Mouse (Mus musculus): Measurements from ENCODE around the gene Ppfibp2. TPM values are rescaled to one million over a fixed set of nuclear protein-coding genes. Genes with fewer than 3 reads are reported as not detected.
A peak's percentile ranks its signal among the peaks of the same experiment; 100 is the strongest.

Gene Ppfibp2
- polyA plus RNA-seq, 1 experiment from 2014 or later, result 8.7 TPM

GRCm38 (mm10) chr7:107757308-107758151 is 162.5 kb downstream of the Ppfibp2 start, which contains the start of gene Cyb5r2:
TSS of gene Cyb5r2 (minus strand) at chr7:107758032.
- Histone ChIP-seq H3K27ac (peak within 1 kb of the TSS; percentile 75; the same call in 1 of the 2 replicates), H3K9me3 (no peaks in the 10 kb centered on the region), H3K27me3 (ENCODE audit: poor library complexity, severe bottlenecking) (0 out of 2 replicates have a peak, but pooled peaks cover 11% of the 10 kb centered on the region), H3K4me1 (peaks cover 9% of the 10 kb centered on the region), H3K36me3 (replicated peaks) (no peaks in the 10 kb centered on the region), H3K4me3 (peak within 1 kb of the TSS; percentile 48)
- DNase-seq (ENCODE audit: extremely low spot score, low spot score), result peak; percentile 22
- WGBS, result 13% methylated on average over 23 of the region's 23 CpGs

GRCm38 (mm10) chr7:107770812-107771211 is 175.8 kb downstream of the Ppfibp2 start:
- no peaks in the 10 kb centered on the region for H3K27me3 ChIP-seq (ENCODE audit: poor library complexity, severe bottlenecking)
- H3K4me3 ChIP-seq, result no peak overlapping the region
- no peak overlapping the region for H3K27ac ChIP-seq
- peaks cover 7% of the 10 kb centered on the region for H3K4me1 ChIP-seq
- H3K36me3 ChIP-seq (replicated peaks), result no peaks in the 10 kb centered on the region
- H3K9me3 ChIP-seq, result no peaks in the 10 kb centered on the region
- no peak for DNase-seq (ENCODE audit: extremely low spot score, low spot score)
- WGBS, result 75% methylated on average over 6 of the region's 6 CpGs

GRCm38 (mm10) chr7:107778216-107778615 is 183.2 kb downstream of the Ppfibp2 start:
- DNase-seq (ENCODE audit: extremely low spot score, low spot score), result no peak
- no peaks in the 10 kb centered on the region for H3K27me3 ChIP-seq (ENCODE audit: poor library complexity, severe bottlenecking)
- H3K9me3 ChIP-seq, result no peaks in the 10 kb centered on the region
- no peaks in the 10 kb centered on the region for H3K4me1 ChIP-seq
- no peak overlapping the region for H3K4me3 ChIP-seq
- no peak overlapping the region for H3K27ac ChIP-seq
- H3K36me3 ChIP-seq (replicated peaks), result no peaks in the 10 kb centered on the region
- 89% methylated on average over 1 of the region's 1 CpGs for whole genome bisulfite sequencing

- WGBS, result 42% methylated on average over 4 of the region's 4 CpGs
- no peak for DNase-seq (ENCODE audit: extremely low spot score, low spot score)
- Histone ChIP-seq H3K4me1 (no peaks in the 10 kb centered on the region), H3K27me3 (ENCODE audit: poor library complexity, severe bottlenecking) (no peaks in the 10 kb centered on the region), H3K9me3 (no peaks in the 10 kb centered on the region), H3K27ac (no peak overlapping the region), H3K4me3 (no peak overlapping the region), H3K36me3 (replicated peaks) (no peaks in the 10 kb centered on the region)
Measured at GRCm38 (mm10) chr7:107779611-107780010, 184.6 kb downstream of the Ppfibp2 start.

GRCm38 (mm10) chr7:107787977-107788620 is 193.1 kb downstream of the Ppfibp2 start:
- Histone ChIP-seq H3K27me3 (ENCODE audit: poor library complexity, severe bottlenecking) (no peaks in the 10 kb centered on the region), H3K4me3 (no peak overlapping the region), H3K27ac (no peak overlapping the region), H3K4me1 (no peaks in the 10 kb centered on the region), H3K36me3 (replicated peaks) (no peaks in the 10 kb centered on the region), H3K9me3 (no peaks in the 10 kb centered on the region)
- DNase-seq (ENCODE audit: extremely low spot score, low spot score), result no peak
- WGBS, result 63% methylated on average over 3 of the region's 3 CpGs

GRCm38 (mm10) chr7:107796500-107796899 is 201.5 kb downstream of the Ppfibp2 start:
- H3K4me3 ChIP-seq, result no peak overlapping the region
- no peaks in the 10 kb centered on the region for H3K27me3 ChIP-seq (ENCODE audit: poor library complexity, severe bottlenecking)
- no peak overlapping the region for H3K27ac ChIP-seq
- WGBS, result 90% methylated on average over 2 of the region's 2 CpGs
- no peaks in the 10 kb centered on the region for H3K36me3 ChIP-seq (replicated peaks)
- H3K4me1 ChIP-seq, result no peaks in the 10 kb centered on the region
- H3K9me3 ChIP-seq, result no peaks in the 10 kb centered on the region
- no peak for DNase-seq (ENCODE audit: extremely low spot score, low spot score)

Other genes with a start within 250 kb of the Ppfibp2 start
- gene Syt9, start 224.5 kb upstream of the Ppfibp2 start, polyA plus RNA-seq (2016; fragmentation: Nextera tagmentation; extraction: Ambion mirVana), result 4.3 and 4.6 TPM in 2 replicates
- 6.3 and 6.5 TPM in 2 replicates for gene Olfml1, start 27.8 kb upstream of the Ppfibp2 start, polyA plus RNA-seq (2016; fragmentation: Nextera tagmentation; extraction: Ambion mirVana)
- not detected in 2 replicates for gene 5330417H12Rik, start 30.0 kb downstream of the Ppfibp2 start, polyA plus RNA-seq (2016; fragmentation: Nextera tagmentation; extraction: Ambion mirVana)
- gene Cyb5r2, start 162.8 kb downstream of the Ppfibp2 start, polyA plus RNA-seq (2016; fragmentation: Nextera tagmentation; extraction: Ambion mirVana), result 0.25 and 0.29 TPM in 2 replicates
- gene Ovch2, start 206.0 kb downstream of the Ppfibp2 start, polyA plus RNA-seq (2016; fragmentation: Nextera tagmentation; extraction: Ambion mirVana), result not detected in 2 replicates
- gene Olfr467, start 217.1 kb downstream of the Ppfibp2 start, polyA plus RNA-seq (2016; fragmentation: Nextera tagmentation; extraction: Ambion mirVana), result not detected in 2 replicates
- not detected in 2 replicates for gene Olfr469, start 230.3 kb downstream of the Ppfibp2 start, polyA plus RNA-seq (2016; fragmentation: Nextera tagmentation; extraction: Ambion mirVana)